Mouse (Mus musculus) olfactory bulb, adult 2 months (tissue): ENCODE data around the gene Lnx1. TPM values are rescaled to one million over a fixed set of nuclear protein-coding genes. Genes with fewer than 3 reads are reported as not detected.

ENCODE experiments used
- H3K27ac ChIP-seq: fragments of 200-500 bp; 2 replicates; pipeline ENCODE4 v1.5.1; 2012; ENCODE audit warnings: low read depth, low read length; ENCODE audit not compliant: insufficient read depth
- H3K4me1 ChIP-seq: fragments of 200-500 bp; 2 replicates; pipeline ENCODE4 v1.6.1; 2012; ENCODE audit warnings: low read length; ENCODE audit not compliant: control insufficient read depth, insufficient read depth
- H3K4me3 ChIP-seq: fragments of 200-500 bp; 2 replicates; pipeline ENCODE4 v1.5.1; 2012; ENCODE audit warnings: mild to moderate bottlenecking, low read depth, low read length, moderate library complexity; ENCODE audit not compliant: insufficient read depth
- CTCF ChIP-seq: fragments of 200-500 bp; IDR thresholded peaks from 2 replicates; pipeline ENCODE4 v1.5.1; 2012; ENCODE audit warnings: low read depth, mild to moderate bottlenecking, low read length, moderate library complexity; ENCODE audit not compliant: insufficient read depth
- POLR2A ChIP-seq: fragments of 200-500 bp; IDR thresholded peaks from 2 replicates; pipeline ENCODE4 v1.6.1; 2012; ENCODE audit warnings: mild to moderate bottlenecking, low read depth, low read length, moderate library complexity; ENCODE audit not compliant: insufficient read depth
- WGBS: fragments of 180-500 bp; shearing (Covaris S2); methylation state at CpG from one replicate; pipeline ENCODE4 v1.1.7; 2018; 5-methylcytosine and 5-hydroxymethylcytosine counted together
- polyA plus RNA-seq: library from polyadenylated mRNA; stranded (reverse); fragments of >200 nt; gene quantifications from 2 replicates; pipeline ENCODE4 v1.2.4, GENCODE M21; 2012; ENCODE audit warnings: low replicate concordance; ENCODE audit not compliant: missing spikeins, insufficient read depth, insufficient read length

Gene Lnx1
- not detected in 2 replicates for polyA plus RNA-seq

DNA sequence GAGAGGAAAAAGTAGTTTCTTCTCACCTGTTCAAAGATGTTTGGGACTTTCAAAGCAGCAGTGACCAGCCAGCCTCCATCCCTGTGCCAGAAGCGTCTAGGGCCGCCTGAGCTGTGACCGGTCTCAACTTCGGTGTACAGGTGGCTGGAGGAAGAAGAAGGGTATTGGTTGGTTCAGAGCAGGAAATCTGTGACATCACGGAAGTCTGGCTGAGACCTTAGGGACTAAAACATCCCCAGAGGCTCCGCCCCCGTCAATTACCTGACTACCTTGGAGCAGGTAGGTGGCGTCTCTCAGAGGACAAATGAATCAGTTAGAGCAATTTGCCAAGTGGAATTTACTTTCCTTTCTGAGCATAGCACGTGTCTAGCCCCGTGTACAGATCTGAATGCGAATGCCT lies at the start of gene Lnx1:
Lnx1 (minus strand) TSS at position 147 of the 400 bp plus-strand sequence.
- Histone ChIP-seq H3K4me3 (no peak within 1 kb of the TSS), H3K27ac (no peak within 1 kb of the TSS), H3K4me1 (peaks cover 6% of the 10 kb centered on the region)
- no peak for TF ChIP-seq POLR2A
- TF ChIP-seq CTCF, result no peak
- WGBS, result 78% methylated on average over 11 of the region's 11 CpGs

GRCm38 (mm10) chr5:74750501-74750900 lies 47.8 kb upstream of the Lnx1 start:
- Histone ChIP-seq H3K4me1 (no peaks in the 10 kb centered on the region), H3K27ac (no peak overlapping the region)
- TF ChIP-seq CTCF, result no peak
- no peak for TF ChIP-seq POLR2A

GRCm38 (mm10) chr5:74747476-74747875 lies 44.8 kb upstream of the Lnx1 start:
- Histone ChIP-seq H3K4me3 (no peak overlapping the region), H3K27ac (no peak overlapping the region), H3K4me1 (no peaks in the 10 kb centered on the region)
- 85% methylated on average over 3 of the region's 3 CpGs for WGBS
- TF ChIP-seq POLR2A, result no peak
- no peak for TF ChIP-seq CTCF

More at GRCm38 (mm10) chr5:74750501-74750900, 47.8 kb upstream of the Lnx1 start:
- 72% methylated on average over 5 of the region's 5 CpGs for WGBS
- H3K4me3 ChIP-seq, result no peak overlapping the region

GRCm38 (mm10) chr5:74740951-74741350 lies 38.2 kb upstream of the Lnx1 start:
- no peak overlapping the region for H3K4me3 ChIP-seq
- TF ChIP-seq POLR2A (no peak), CTCF (no peak)
- H3K4me1 ChIP-seq, result no peaks in the 10 kb centered on the region
- WGBS, result 90% methylated on average over 9 of the region's 9 CpGs
- no peak overlapping the region for H3K27ac ChIP-seq

GRCm38 (mm10) chr5:74739435-74739834 lies 36.7 kb upstream of the Lnx1 start:
- no peak for TF ChIP-seq POLR2A
- no peak for TF ChIP-seq CTCF
- Histone ChIP-seq H3K4me1 (no peaks in the 10 kb centered on the region), H3K4me3 (no peak overlapping the region), H3K27ac (no peak overlapping the region)
- 59% methylated on average over 12 of the region's 12 CpGs for WGBS

GRCm38 (mm10) chr5:74738312-74738711 lies 35.6 kb upstream of the Lnx1 start:
- Histone ChIP-seq H3K27ac (no peak overlapping the region), H3K4me3 (no peak overlapping the region), H3K4me1 (no peaks in the 10 kb centered on the region)
- TF ChIP-seq CTCF (no peak), POLR2A (no peak)
- whole genome bisulfite sequencing, result 83% methylated on average over 3 of the region's 3 CpGs

GRCm38 (mm10) chr5:74733885-74734558 lies 31.3 kb upstream of the Lnx1 start:
- H3K27ac ChIP-seq, result no peak overlapping the region
- 53% methylated on average over 7 of the region's 7 CpGs for WGBS

DNA sequence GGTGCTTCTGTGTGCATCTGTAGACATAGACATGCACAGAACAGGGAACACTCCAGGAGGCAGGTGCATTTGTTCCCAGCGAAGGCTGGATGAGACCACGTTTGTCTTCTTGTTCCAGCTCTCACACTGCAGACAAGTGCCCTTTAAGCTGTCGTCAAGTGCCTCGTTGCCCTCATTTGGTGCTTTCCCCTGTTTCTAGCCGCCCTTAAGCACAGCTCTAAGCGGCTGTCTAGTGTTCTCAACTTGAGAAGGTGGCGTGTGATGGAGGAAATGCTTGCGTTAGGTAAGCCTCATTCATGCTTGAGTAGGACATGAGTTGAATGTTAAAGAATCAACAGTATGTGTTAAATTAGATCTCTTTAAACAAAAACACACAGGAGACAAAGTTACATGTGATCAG lies 29.9 kb upstream of the Lnx1 start:
- H3K27ac ChIP-seq, result no peak overlapping the region
- H3K4me1 ChIP-seq, result no peaks in the 10 kb centered on the region; the same call in 1 of the 2 replicates
- no peak overlapping the region for H3K4me3 ChIP-seq
- WGBS, result 65% methylated on average over 8 of the region's 8 CpGs
- TF ChIP-seq POLR2A, result no peak
- no peak for TF ChIP-seq CTCF

More at GRCm38 (mm10) chr5:74733885-74734558, 31.3 kb upstream of the Lnx1 start:
- Histone ChIP-seq H3K4me1 (no peaks in the 10 kb centered on the region), H3K4me3 (no peak overlapping the region)
- no peak for TF ChIP-seq POLR2A
- no peak for TF ChIP-seq CTCF

GRCm38 (mm10) chr5:74730601-74731000 lies 27.9 kb upstream of the Lnx1 start:
- Histone ChIP-seq H3K4me3 (no peak overlapping the region), H3K4me1 (no peaks in the 10 kb centered on the region; the same call in 1 of the 2 replicates), H3K27ac (no peak overlapping the region)
- no peak for TF ChIP-seq POLR2A
- no peak for TF ChIP-seq CTCF
- 91% methylated on average over 5 of the region's 5 CpGs for WGBS
